Mouse (Mus musculus) hindbrain, postnatal 0 days (tissue): Measurements from ENCODE around the gene Cux2. TPM values are rescaled to one million over a fixed set of nuclear protein-coding genes. Genes with fewer than 3 reads are reported as not detected.

ENCODE experiments used
- ATAC-seq: fragments of 200-750 bp; cut with Nextera tagmentation; 2 replicates; pipeline ENCODE4 v1.8.0; 2017; ENCODE audit warnings: mild to moderate bottlenecking, moderate TSS enrichment, moderate library complexity
- DNase-seq: peaks from one replicate; pipeline ENCODE4 v3.0.0-alpha.2; 2015; ENCODE audit warnings: low spot score
- H3K27ac ChIP-seq: fragments of 300-500 bp; sonication (generic); 2 replicates; pipeline ENCODE4 v1.5.1; 2014; ENCODE audit warnings: mild to moderate bottlenecking
- H3K27me3 ChIP-seq: fragments of 300-500 bp; sonication (generic); 2 replicates; pipeline ENCODE4 v1.6.1; 2014; ENCODE audit warnings: low read length, mixed read lengths; ENCODE audit not compliant: insufficient read depth
- H3K36me3 ChIP-seq: fragments of 300-500 bp; sonication (generic); 2 replicates; pipeline ENCODE4 v1.6.1; 2014; ENCODE audit warnings: low read length, mixed read lengths; ENCODE audit not compliant: insufficient read depth
- H3K4me1 ChIP-seq: fragments of 300-500 bp; sonication (generic); 2 replicates; pipeline ENCODE4 v1.6.1; 2014; ENCODE audit warnings: antibody characterized with exemption, low read length, mixed read lengths; ENCODE audit not compliant: insufficient read depth
- H3K4me2 ChIP-seq: fragments of 300-500 bp; sonication (generic); 2 replicates; pipeline ENCODE4 v1.6.1; 2014; ENCODE audit warnings: low read depth, mild to moderate bottlenecking, low read length, moderate library complexity, mixed read lengths
- H3K4me3 ChIP-seq: fragments of 300-500 bp; sonication (generic); 2 replicates; pipeline ENCODE4 v1.5.1; 2014; ENCODE audit warnings: low read length
- H3K9ac ChIP-seq: fragments of 300-500 bp; sonication (generic); replicated peaks from 2 replicates; pipeline ENCODE4 v1.6.1; 2014; ENCODE audit warnings: mild to moderate bottlenecking, low read length, moderate library complexity, mixed read lengths
- H3K9me3 ChIP-seq: fragments of 300-500 bp; sonication (generic); 2 replicates; pipeline ENCODE4 v1.6.1; 2016; ENCODE audit warnings: low read length, mixed read lengths
- CTCF ChIP-seq: IDR thresholded peaks from 2 replicates; pipeline ENCODE4 v1.5.1; 2016; ENCODE audit warnings: antibody characterized with exemption, control low read depth, low read depth
- WGBS: fragments of 180-500 bp; shearing (Covaris S2); extraction: QIAGEN DNeasy Blood & Tissue Kit; methylation state at CpG from one replicate; pipeline ENCODE4 v1.1.7; 2014; 5-methylcytosine and 5-hydroxymethylcytosine counted together
- polyA plus RNA-seq: library from polyadenylated mRNA; unstranded; fragments of >200 nt; fragmentation: Nextera tagmentation; extraction: Ambion mirVana; gene quantifications from 2 replicates; pipeline ENCODE4 v1.2.1, GENCODE M21; 2015
- total RNA-seq: library from RNA; depleted of rRNA; stranded (reverse); fragments of >200 nt; gene quantifications from 2 replicates; pipeline ENCODE4 v1.2.3, GENCODE M21; 2014

Cux2 gene
- total and polyA plus RNA-seq, 2 experiments from 2014 or later = 15.2 to 35.4 TPM

- no peak overlapping the region for H3K27ac ChIP-seq
- H3K27me3 ChIP-seq = no peaks in the 10 kb centered on the region
- peak overlapping the region; percentile 83 for H3K4me2 ChIP-seq
- no peaks in the 10 kb centered on the region for H3K36me3 ChIP-seq
- DNase-seq (no peak), ATAC-seq (no peak)
- TF ChIP-seq CTCF = no peak
- no peaks in the 10 kb centered on the region for H3K9me3 ChIP-seq
- peak overlapping the region; percentile 76; the same call in 1 of the 2 replicates for H3K4me3 ChIP-seq
- H3K4me1 ChIP-seq = peaks cover 11% of the 10 kb centered on the region; the same call in 1 of the 2 replicates
- 18% methylated on average over 8 of the region's 8 CpGs for WGBS
- H3K9ac ChIP-seq = no peak overlapping the region
Observed at GRCm38 (mm10) chr5:122050832-122051105, 867 bp upstream of the Cux2 start.

DNA sequence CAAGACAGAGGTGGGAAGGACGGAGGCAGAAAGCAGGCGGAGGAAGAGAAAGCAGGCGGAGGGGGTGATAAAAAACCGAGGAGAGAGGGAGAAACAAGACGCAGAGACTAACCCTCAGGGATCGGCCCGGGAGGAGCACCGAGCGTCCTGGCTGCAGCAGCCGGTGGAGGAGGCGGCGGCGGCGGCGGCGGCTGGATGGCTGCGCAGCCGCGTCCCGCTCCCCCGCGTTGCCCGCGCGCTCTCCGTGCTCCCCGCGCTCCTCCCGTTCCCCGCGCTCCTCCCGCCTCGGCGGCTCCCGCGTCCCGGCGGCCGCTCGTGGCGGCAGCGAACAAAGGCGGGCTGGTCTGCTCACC lies 262 bp downstream of the Cux2 start:
- H3K4me1 ChIP-seq = peaks cover 11% of the 10 kb centered on the region; the same call in 1 of the 2 replicates
- no peaks in the 10 kb centered on the region for H3K9me3 ChIP-seq
- no peaks in the 10 kb centered on the region for H3K27me3 ChIP-seq
- 5% methylated on average over 29 of the region's 43 CpGs for WGBS
- peak overlapping the region; percentile 83 for H3K4me2 ChIP-seq
- no peaks in the 10 kb centered on the region for H3K36me3 ChIP-seq
- peak; percentile 54; the same call in 1 of the 2 replicates for ATAC-seq
- TF ChIP-seq CTCF = no peak
- H3K9ac ChIP-seq = peak overlapping the region; percentile 76
- H3K27ac ChIP-seq = peak overlapping the region; percentile 89
- DNase-seq = peak; percentile 78
- peak overlapping the region; percentile 76 for H3K4me3 ChIP-seq

GRCm38 (mm10) chr5:122048686-122049663 lies 927 bp downstream of the Cux2 start:
- H3K4me1 ChIP-seq = peaks cover 11% of the 10 kb centered on the region; the same call in 1 of the 2 replicates
- peak overlapping the region; percentile 76 for H3K4me3 ChIP-seq
- peak overlapping the region; percentile 76 for H3K9ac ChIP-seq
- WGBS = under 1% methylated on average over 51 of the region's 52 CpGs
- DNase-seq = peak; percentile 63
- no peaks in the 10 kb centered on the region for H3K36me3 ChIP-seq
- no peaks in the 10 kb centered on the region for H3K27me3 ChIP-seq
- no peak for TF ChIP-seq CTCF
- peak overlapping the region; percentile 89 for H3K27ac ChIP-seq
- peak overlapping the region; percentile 83 for H3K4me2 ChIP-seq
- H3K9me3 ChIP-seq = no peaks in the 10 kb centered on the region
- ATAC-seq = 0 out of 2 replicates have a peak, but pooled peaks have one; percentile 9

GRCm38 (mm10) chr5:122048252-122048651 lies 1.6 kb downstream of the Cux2 start:
- Histone ChIP-seq H3K9ac (peak overlapping the region; percentile 76), H3K9me3 (no peaks in the 10 kb centered on the region), H3K4me3 (peak overlapping the region; percentile 76), H3K4me2 (peak overlapping the region; percentile 83), H3K36me3 (no peaks in the 10 kb centered on the region), H3K4me1 (peaks cover 11% of the 10 kb centered on the region; the same call in 1 of the 2 replicates), H3K27me3 (no peaks in the 10 kb centered on the region), H3K27ac (peak overlapping the region; percentile 89)
- no peak for ATAC-seq
- DNase-seq = peak; percentile 41
- no peak for TF ChIP-seq CTCF
- 2% methylated on average over 20 of the region's 20 CpGs for WGBS

DNA sequence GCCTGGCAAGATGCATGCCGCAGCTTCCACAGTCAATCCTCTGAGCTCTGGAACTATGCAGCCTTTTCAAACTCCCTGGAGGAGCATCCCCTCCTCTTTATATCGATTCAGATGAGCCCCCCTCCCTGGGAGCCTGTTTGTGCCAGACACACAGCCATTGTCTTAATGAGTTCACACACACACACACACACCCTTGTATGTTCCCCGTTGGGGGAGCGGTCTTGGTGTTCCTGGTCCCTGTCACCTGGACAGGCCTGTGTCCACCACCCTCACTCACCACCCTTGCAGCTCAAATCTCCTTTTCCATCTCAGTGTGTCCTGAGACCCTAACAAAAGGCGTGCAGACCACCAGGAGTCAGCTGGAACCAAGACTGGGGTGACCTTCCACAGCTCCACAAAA lies 2.1 kb downstream of the Cux2 start:
- Histone ChIP-seq H3K27ac (peak overlapping the region; percentile 89), H3K4me2 (peak overlapping the region; percentile 83), H3K36me3 (no peaks in the 10 kb centered on the region), H3K4me3 (peak overlapping the region; percentile 76), H3K4me1 (peaks cover 11% of the 10 kb centered on the region; the same call in 1 of the 2 replicates), H3K9ac (peak overlapping the region; percentile 76), H3K27me3 (no peaks in the 10 kb centered on the region), H3K9me3 (no peaks in the 10 kb centered on the region)
- no peak for TF ChIP-seq CTCF
- 19% methylated on average over 5 of the region's 5 CpGs for WGBS
- ATAC-seq = no peak
- DNase-seq = no peak

GRCm38 (mm10) chr5:122043567-122043966 lies 6.3 kb downstream of the Cux2 start:
- ATAC-seq (no peak), DNase-seq (no peak)
- 86% methylated on average over 11 of the region's 11 CpGs for WGBS
- H3K4me3 ChIP-seq = no peak overlapping the region
- H3K4me1 ChIP-seq = peaks cover 11% of the 10 kb centered on the region; the same call in 1 of the 2 replicates
- no peak for TF ChIP-seq CTCF
- H3K36me3 ChIP-seq = no peaks in the 10 kb centered on the region
- no peak overlapping the region for H3K4me2 ChIP-seq
- no peaks in the 10 kb centered on the region for H3K27me3 ChIP-seq
- no peak overlapping the region for H3K9ac ChIP-seq
- H3K27ac ChIP-seq = no peak overlapping the region
- no peaks in the 10 kb centered on the region for H3K9me3 ChIP-seq
